9 mouse cellular contexts compared by ENCODE assay signal in genomic region chr16:95605304-95605703, GRCm38 (mm10). TPM values are rescaled to one million over a fixed set of nuclear protein-coding genes. Genes with fewer than 3 reads are reported as not detected.
A peak's percentile ranks its signal among the peaks of the same experiment; 100 is the strongest.
DNase-seq lines count a peak whose midpoint lies in the region; ATAC-seq and TF ChIP-seq lines count a peak whose summit lies in the region.
"Had no signal": no experiment of that assay in that cellular context is flagged by ENCODE, and none has a peak within 500 bp of the region (broad histone marks: within the 10 kb centered on the region; RNA-seq: fewer than 3 reads in every experiment).

No protein-coding gene starts in this region.

- H3K27ac ChIP-seq in intestine, embryonic 14.5 days (ENCODE audit: low read depth): no peak overlapping the region
- H3K27ac ChIP-seq in intestine, embryonic 16.5 days (ENCODE audit: low read length): no peak overlapping the region
- H3K27ac ChIP-seq in limb, embryonic 14.5 days (replicated peaks; ENCODE audit: low read depth, low read length): no peak overlapping the region
- H3K27ac ChIP-seq: embryonic facial prominence, embryonic 13.5 days had no signal

- peak; percentile 88 for DNase-seq in intestine, embryonic 14.5 days (ENCODE audit: low spot score)
- DNase-seq in adrenal gland, postnatal 10 days: peak; percentile 91
- peak; percentile 77 for DNase-seq in embryo, embryonic 11 days
- peak; percentile 87 for DNase-seq in heart, postnatal 4 days
- peak; percentile 59 for DNase-seq in limb, embryonic 14.5 days (ENCODE audit: low spot score)
- DNase-seq in ovary, postnatal 14 days (ENCODE audit: low spot score): peak; percentile 62
- peak; percentile 85 for DNase-seq in thymus, postnatal 25 days

- H3K36me3 ChIP-seq in intestine, embryonic 14.5 days (ENCODE audit: control insufficient read depth, insufficient read depth, low read length): no peaks in the 10 kb centered on the region
- H3K36me3 ChIP-seq in intestine, embryonic 16.5 days (ENCODE audit: control insufficient read depth, insufficient read depth, low read length): no peaks in the 10 kb centered on the region
- H3K36me3 ChIP-seq in limb, embryonic 14.5 days (ENCODE audit: control insufficient read depth, insufficient read depth, low read length): no peaks in the 10 kb centered on the region
- H3K36me3 ChIP-seq: embryonic facial prominence, embryonic 13.5 days had no signal

- H3K4me2 ChIP-seq in intestine, embryonic 14.5 days (ENCODE audit: low read length): no peak overlapping the region
- H3K4me2 ChIP-seq in intestine, embryonic 16.5 days (ENCODE audit: low read depth, low read length): no peak overlapping the region
- H3K4me2 ChIP-seq in limb, embryonic 14.5 days (replicated peaks; ENCODE audit: low read depth, low read length, severe bottlenecking): no peak overlapping the region
- H3K4me2 ChIP-seq: embryonic facial prominence, embryonic 13.5 days had no signal

- H3K4me3 ChIP-seq in intestine, embryonic 14.5 days (ENCODE audit: low read depth, low read length): no peak overlapping the region
- H3K4me3 ChIP-seq in intestine, embryonic 16.5 days (ENCODE audit: low read length): no peak overlapping the region
- H3K4me3 ChIP-seq in limb, embryonic 14.5 days (replicated peaks; ENCODE audit: low read length): no peak overlapping the region
- H3K4me3 ChIP-seq: embryonic facial prominence, embryonic 13.5 days had no signal

- H3K27me3 ChIP-seq in intestine, embryonic 14.5 days (replicated peaks; ENCODE audit: control insufficient read depth, insufficient read depth, low read length): no peaks in the 10 kb centered on the region
- no peaks in the 10 kb centered on the region; the same call in 1 of the 2 replicates for H3K27me3 ChIP-seq in intestine, embryonic 16.5 days (replicated peaks; ENCODE audit: control insufficient read depth, insufficient read depth, low read length)
- H3K27me3 ChIP-seq in limb, embryonic 14.5 days (ENCODE audit: control insufficient read depth, insufficient read depth, low read length): no peaks in the 10 kb centered on the region

- 0 out of 2 replicates have a peak, but pooled peaks have one; percentile 27 for ATAC-seq in intestine, embryonic 14.5 days (replicated peaks; ENCODE audit: low FRiP score, low TSS enrichment, low read depth)
- no peak for ATAC-seq in intestine, embryonic 16.5 days
- no peak for ATAC-seq in limb, embryonic 14.5 days (ENCODE audit: low FRiP score, low read depth)

- TF ChIP-seq POLR2A in limb, embryonic 14.5 days (IDR thresholded peaks at IDR 0.05; ENCODE audit: borderline replicate concordance, extremely low read depth, insufficient read depth, insufficient read length): no peak

- 21% methylated on average over 7 of the region's 7 CpGs for WGBS in intestine, embryonic 14.5 days
- WGBS in intestine, embryonic 16.5 days: 19% methylated on average over 7 of the region's 7 CpGs
- WGBS in limb, embryonic 14.5 days: 23% methylated on average over 7 of the region's 7 CpGs

- no peaks in the 10 kb centered on the region for H3K9me3 ChIP-seq in intestine, embryonic 14.5 days (ENCODE audit: control insufficient read depth, low read length)
- no peaks in the 10 kb centered on the region for H3K9me3 ChIP-seq in intestine, embryonic 16.5 days (ENCODE audit: control insufficient read depth, low read length)
- no peaks in the 10 kb centered on the region for H3K9me3 ChIP-seq in limb, embryonic 14.5 days (ENCODE audit: control insufficient read depth, low read length)
- H3K9me3 ChIP-seq: embryonic facial prominence, embryonic 13.5 days had no signal

- H3K4me1 ChIP-seq in intestine, embryonic 14.5 days (replicated peaks; ENCODE audit: control insufficient read depth, insufficient read depth, low read length): 0 out of 2 replicates have a peak, but pooled peaks cover 6% of the 10 kb centered on the region
- H3K4me1 ChIP-seq in intestine, embryonic 16.5 days (ENCODE audit: control insufficient read depth, insufficient read depth, low read length): 0 out of 2 replicates have a peak, but pooled peaks cover 2% of the 10 kb centered on the region
- peaks cover 18% of the 10 kb centered on the region for H3K4me1 ChIP-seq in limb, embryonic 14.5 days (ENCODE audit: control insufficient read depth, insufficient read depth, low read length)

- no peak overlapping the region for H3K9ac ChIP-seq in intestine, embryonic 14.5 days (ENCODE audit: low read length)
- no peak overlapping the region for H3K9ac ChIP-seq in intestine, embryonic 16.5 days (ENCODE audit: low read depth, low read length)
- H3K9ac ChIP-seq in limb, embryonic 14.5 days (ENCODE audit: low read depth, low read length, severe bottlenecking): no peak overlapping the region
- H3K9ac ChIP-seq: embryonic facial prominence, embryonic 13.5 days had no signal

RNA-seq across cellular contexts. Expression of gene Erg, which starts 18.9 kb away (rescaled TPM):
- polyA plus RNA-seq in intestine, embryonic 14.5 days (2014; fragmentation: Nextera tagmentation; extraction: Ambion mirVana): 2.8 TPM in 2 replicates
- polyA plus RNA-seq in intestine, embryonic 16.5 days (2015; fragmentation: Nextera tagmentation; extraction: Ambion mirVana): 3.7 and 3.8 TPM in 2 replicates
- total RNA-seq in adrenal gland, postnatal 10 days (2021): 10 to 100 TPM; 27.5 to 29.6 TPM
- 10 to 100 TPM; 39.8 to 40.6 TPM for total RNA-seq in heart, postnatal 4 days (2021)
- polyA plus RNA-seq in limb, embryonic 14.5 days (2012; rRNA removed): 40.6 and 52.5 TPM in 2 replicates
- 18.9 and 21.6 TPM in 2 replicates for polyA plus RNA-seq in limb, embryonic 14.5 days (2014; fragmentation: Nextera tagmentation; extraction: Ambion mirVana)
